Mouse (Mus musculus) lung, postnatal 0 days (tissue): ENCODE results near the gene Padi2.

ENCODE experiments used
- CTCF ChIP-seq: IDR thresholded peaks from 2 replicates; pipeline ENCODE4 v1.5.1; 2016; ENCODE audit warnings: antibody characterized with exemption, mild to moderate bottlenecking
- EP300 ChIP-seq: IDR thresholded peaks from 2 replicates; pipeline ENCODE4 v1.6.1; 2016; ENCODE audit warnings: antibody characterized with exemption, mild to moderate bottlenecking, control low read depth

DNA sequence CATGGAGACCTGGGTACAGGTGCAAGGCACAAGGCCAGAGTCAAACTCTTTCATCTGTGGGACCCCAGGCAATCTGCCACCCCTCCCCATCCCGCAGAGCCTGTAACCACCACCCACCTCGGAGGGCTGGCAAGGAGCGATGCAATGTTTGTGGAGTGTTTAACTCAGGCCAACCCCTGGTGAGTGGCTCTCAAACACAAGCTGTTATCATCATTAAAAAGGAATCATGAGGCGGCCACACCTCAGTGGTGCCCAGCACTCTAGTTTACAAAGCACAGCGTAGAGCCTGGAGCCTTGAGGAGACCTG lies 33.5 kb upstream of the Padi2 start:
- no peak for TF ChIP-seq CTCF
- TF ChIP-seq EP300, result no peak
